Mouse (Mus musculus) granulocyte monocyte progenitor cell, adult 5-6 weeks (primary cell): ENCODE data around the gene Pprc1. TPM values are rescaled to one million over a fixed set of nuclear protein-coding genes. Genes with fewer than 3 reads are reported as not detected.

Experiments used
- ATAC-seq: replicated peaks from 2 replicates; pipeline ENCODE4 v1.8.0; 2016; ENCODE audit warnings: mild to moderate bottlenecking, moderate TSS enrichment, inconsistent platforms; ENCODE audit not compliant: poor library complexity, severe bottlenecking
- total RNA-seq, 2 experiments: library from RNA; stranded (forward) in 1 of 2; stranded (reverse) in 1 of 2; fragments of 200-712, 200-1000 nt in 1 of 2; fragments of >200 nt in 1 of 2; fragmentation: Nextera tagmentation in 1 of 2; gene quantifications; 2 replicates each; pipeline ENCODE4 v1.2.3; 2014 to 2017

The Pprc1 gene
- total RNA-seq, 2 experiments from 2014 or later = 17.8 to 89.1 TPM

DNA sequence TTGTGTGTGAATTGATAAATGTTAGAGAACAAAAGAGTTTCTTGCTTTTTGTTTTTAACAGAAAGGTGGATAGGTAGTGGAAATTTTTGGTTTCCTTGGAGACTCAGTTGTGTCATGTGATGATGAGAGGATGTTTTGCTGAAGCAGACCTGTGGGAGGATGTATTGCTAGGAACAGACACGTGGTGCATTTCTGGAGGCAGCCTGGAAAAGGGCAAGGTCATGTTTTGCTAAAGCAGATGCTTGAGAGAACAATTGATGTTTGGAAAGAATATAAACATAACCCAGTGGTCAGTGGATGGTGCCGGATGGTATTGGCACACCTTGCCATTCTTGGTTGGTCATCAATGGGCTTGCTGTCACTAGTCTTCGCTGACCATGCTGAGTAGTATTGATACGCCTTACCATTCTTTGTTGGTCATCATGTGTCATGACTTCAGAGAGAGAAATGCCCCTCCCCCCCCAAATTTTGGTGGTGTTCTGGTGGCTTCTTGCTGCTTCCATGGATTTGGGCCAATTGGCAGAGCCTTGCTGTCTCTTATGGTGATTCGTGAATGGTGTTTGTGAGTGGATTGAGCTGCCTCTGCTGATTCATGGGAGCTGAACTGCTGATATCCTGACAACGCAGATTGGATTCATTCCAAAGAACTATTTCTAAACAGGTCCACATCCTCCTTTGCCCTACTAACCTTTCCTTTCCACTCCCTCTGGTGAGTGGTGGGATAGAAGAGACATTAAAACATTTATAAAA is 58.9 kb downstream of the Pprc1 start:
- no peak for ATAC-seq

DNA sequence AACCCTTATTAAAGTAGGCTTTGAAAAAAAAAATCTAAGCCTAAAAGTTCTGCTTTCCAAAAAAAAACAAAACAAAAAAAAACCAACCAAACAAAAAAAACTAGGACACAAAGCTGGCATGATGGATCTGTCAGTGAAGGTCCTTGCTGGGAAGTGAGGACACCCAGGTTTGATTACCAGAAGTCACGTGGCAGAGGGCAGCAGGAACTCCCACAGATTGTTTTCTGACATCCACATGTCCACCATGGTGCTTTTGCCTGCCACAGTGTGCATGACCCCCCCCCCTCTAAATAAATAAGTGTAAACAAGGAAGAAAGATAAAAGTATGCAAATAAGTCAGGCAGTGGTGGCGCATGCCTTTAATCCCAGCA is 59.5 kb downstream of the Pprc1 start:
- ATAC-seq = no peak

DNA sequence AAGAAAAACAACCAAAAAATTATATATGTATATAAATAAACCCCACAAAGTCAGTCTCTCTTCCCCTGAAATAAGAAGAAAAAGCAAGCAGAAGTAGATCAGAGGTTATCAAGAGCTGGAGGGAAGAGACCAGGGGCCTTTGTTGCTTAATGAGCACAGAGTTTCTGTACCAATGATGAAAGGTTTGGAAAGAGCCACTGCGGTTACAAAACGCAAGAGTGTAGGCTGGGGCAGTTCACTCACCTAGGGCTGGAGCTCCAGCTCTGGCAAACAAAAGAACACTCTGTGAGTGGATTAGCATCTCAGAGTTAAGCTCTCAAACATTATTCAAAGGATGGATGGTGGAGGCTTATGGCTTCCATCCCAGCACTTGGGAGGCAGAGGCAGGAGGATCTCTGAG is 65.5 kb downstream of the Pprc1 start:
- ATAC-seq = peak; percentile 61

DNA sequence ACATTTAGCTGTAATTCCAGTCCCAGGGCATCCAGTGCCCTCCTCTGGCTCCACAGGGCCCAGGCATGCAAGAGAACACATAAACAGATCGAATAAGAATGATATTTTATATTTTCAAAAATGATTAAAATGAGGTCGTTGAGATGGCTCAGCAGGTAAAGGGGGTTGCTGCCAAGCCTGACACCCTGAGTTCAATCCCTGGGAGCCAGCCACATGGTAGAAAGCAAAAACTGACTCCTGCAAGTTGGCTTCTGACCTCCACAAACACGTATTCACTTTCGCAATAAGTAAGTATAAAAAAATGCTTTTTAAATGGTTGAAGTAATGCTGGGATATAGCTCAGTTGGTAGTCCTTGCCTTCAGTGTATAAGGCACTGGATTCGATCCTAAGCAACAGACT is 66.1 kb downstream of the Pprc1 start:
- ATAC-seq = no peak

DNA sequence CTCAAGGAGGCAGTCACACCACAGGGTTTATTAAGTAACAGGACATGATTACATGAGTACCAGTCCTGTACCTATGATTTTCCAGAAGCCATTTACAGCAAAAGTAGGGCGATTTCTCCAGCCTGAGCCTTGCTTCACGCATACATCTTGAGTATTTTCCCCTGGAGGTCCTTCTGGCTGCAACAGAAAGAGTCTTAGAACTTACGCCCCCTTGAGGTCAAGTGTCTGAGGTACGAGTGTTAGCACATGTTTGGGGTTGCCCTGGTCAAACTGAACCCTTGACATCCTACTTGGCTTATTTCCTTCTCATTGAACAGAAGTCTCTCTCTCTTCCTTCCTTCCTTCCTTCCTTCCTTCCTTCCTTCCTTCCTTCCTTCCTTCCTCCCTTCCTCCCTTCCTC is 69.9 kb downstream of the Pprc1 start:
- ATAC-seq = no peak

DNA sequence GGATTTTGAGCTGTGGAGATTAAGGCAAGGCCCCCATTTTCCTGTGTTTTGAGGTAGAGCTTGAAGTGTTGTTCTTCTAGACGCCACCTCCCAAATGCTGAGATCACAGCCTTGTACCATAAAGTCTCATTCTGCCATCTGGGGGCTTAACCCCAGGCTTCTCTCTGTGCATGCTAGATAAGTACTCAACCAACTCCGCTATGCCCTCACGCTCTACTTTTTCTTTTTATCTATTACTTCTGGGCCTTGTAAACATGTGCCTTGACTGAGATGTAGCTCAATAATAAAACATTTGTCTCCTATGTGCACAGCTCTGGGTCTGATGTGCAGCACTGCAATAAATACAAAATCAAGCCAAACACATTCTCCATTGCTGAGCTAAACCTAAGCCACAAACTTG is 74.8 kb downstream of the Pprc1 start:
- ATAC-seq = no peak

DNA sequence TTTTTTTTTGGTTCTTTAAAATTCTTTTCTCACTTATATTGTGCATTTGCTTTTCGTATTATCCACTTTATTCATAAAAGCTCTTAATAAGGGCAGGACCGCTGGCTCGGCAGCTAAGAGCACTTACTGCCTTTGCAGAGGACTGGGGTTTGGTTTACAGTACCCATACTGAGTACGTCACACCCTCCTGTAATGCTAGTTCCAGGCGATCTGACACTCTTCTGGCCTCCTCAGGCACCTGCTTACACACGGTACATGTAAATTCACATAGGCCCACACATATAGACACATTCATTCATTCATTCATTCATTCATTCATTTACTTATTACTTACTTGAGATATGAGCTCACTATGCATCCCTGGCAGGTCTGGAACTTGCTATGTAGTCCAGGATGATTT is 76.2 kb downstream of the Pprc1 start:
- no peak for ATAC-seq

Other genes with a start within 250 kb of the Pprc1 start
- not detected in 2 replicates for gene Kcnip2, start 228.8 kb upstream of the Pprc1 start, total RNA-seq (2014; fragmentation: Nextera tagmentation)
- not detected in 2 replicates for gene Kcnip2, start 228.8 kb upstream of the Pprc1 start, total RNA-seq (2017)
- 8.2 and 15.1 TPM in 2 replicates for gene Armh3, start 46.4 kb upstream of the Pprc1 start, total RNA-seq (2014; fragmentation: Nextera tagmentation)
- gene Armh3, start 46.4 kb upstream of the Pprc1 start, total RNA-seq (2017) = 8.5 and 13.3 TPM in 2 replicates
- gene Hps6, start 41.4 kb upstream of the Pprc1 start, total RNA-seq (2014; fragmentation: Nextera tagmentation) = 4.1 and 5.9 TPM in 2 replicates
- gene Hps6, start 41.4 kb upstream of the Pprc1 start, total RNA-seq (2017) = 5.7 and 8.7 TPM in 2 replicates
- gene Ldb1, start 328 bp downstream of the Pprc1 start, total RNA-seq (2014; fragmentation: Nextera tagmentation) = 86.3 and 121 TPM in 2 replicates
- gene Ldb1, start 328 bp downstream of the Pprc1 start, total RNA-seq (2017) = 72.3 and 81.3 TPM in 2 replicates
- 108 and 112 TPM in 2 replicates for gene Nolc1, start 31.0 kb downstream of the Pprc1 start, total RNA-seq (2014; fragmentation: Nextera tagmentation)
- gene Nolc1, start 31.0 kb downstream of the Pprc1 start, total RNA-seq (2017) = 187 and 211 TPM in 2 replicates
- not detected in 2 replicates for gene Elovl3, start 87.0 kb downstream of the Pprc1 start, total RNA-seq (2014; fragmentation: Nextera tagmentation)
- not detected in 2 replicates for gene Elovl3, start 87.0 kb downstream of the Pprc1 start, total RNA-seq (2017)
- not detected in 2 replicates for gene Pitx3, start 103.4 kb downstream of the Pprc1 start, total RNA-seq (2014; fragmentation: Nextera tagmentation)
- gene Pitx3, start 103.4 kb downstream of the Pprc1 start, total RNA-seq (2017) = not detected in 2 replicates
- gene Gbf1, start 107.6 kb downstream of the Pprc1 start, total RNA-seq (2014; fragmentation: Nextera tagmentation) = 59.7 and 63.2 TPM in 2 replicates
- gene Gbf1, start 107.6 kb downstream of the Pprc1 start, total RNA-seq (2017) = 46.4 and 48.1 TPM in 2 replicates